Mouse (Mus musculus) lung, postnatal 4 days (tissue): Measurements from ENCODE around the gene Il23a.
"Not testable (repeated sequence)": the region's sequence is repeated elsewhere in the genome, so short reads cannot be mapped to it uniquely, and the experiment has no call there.

Experiments
- DNase-seq, 2 experiments: peaks; one replicate each; pipeline ENCODE4 v3.0.0; 2021

The Il23a gene

DNA sequence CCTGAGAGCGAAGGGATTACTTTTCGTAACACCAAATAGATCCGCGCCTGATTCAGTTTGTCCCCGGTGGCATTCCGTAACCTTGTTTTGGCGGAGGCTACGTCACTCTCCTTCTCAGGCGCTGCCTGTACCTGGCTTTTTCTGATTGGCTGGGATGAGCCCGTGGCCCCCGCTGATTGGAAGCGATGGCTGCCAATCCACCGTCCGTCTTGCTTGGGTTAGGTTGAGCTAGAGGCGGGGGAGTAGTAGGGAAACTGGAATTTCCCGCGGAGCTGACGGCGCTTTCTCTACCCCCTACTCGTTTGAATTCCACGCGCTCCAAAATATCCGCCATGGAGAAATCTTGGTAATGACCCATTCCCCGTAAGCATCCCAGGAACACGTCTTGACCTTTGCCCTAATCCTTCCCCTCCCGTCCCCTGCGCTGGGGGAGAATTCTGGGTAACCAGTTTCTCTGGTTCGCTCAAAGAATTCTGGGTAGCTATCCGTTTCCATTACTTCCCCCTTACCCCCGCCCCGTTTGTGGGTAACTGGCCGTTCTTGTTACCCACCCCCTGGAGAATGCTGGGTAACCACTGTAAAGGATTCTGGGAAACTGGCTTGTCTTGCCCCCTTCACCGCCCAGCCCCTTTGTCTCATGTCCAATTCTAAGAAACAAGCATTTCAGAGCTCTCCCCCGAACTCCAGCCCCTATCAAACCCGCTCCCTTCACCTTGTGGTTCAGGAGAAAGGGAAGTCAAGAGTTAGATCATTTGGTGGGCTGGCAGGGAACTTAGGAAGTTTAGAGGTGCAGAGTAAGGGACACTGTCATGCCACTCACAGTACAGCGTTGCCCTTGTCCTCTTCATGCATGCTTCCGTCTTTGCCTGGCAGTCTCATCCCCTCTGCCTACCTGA is 4.8 kb upstream of the Il23a start, which contains the start of gene Pan2:
Pan2 (plus strand) TSS at position 210 of the 896 bp plus-strand sequence.
- DNase-seq: peak; percentile 100

DNA sequence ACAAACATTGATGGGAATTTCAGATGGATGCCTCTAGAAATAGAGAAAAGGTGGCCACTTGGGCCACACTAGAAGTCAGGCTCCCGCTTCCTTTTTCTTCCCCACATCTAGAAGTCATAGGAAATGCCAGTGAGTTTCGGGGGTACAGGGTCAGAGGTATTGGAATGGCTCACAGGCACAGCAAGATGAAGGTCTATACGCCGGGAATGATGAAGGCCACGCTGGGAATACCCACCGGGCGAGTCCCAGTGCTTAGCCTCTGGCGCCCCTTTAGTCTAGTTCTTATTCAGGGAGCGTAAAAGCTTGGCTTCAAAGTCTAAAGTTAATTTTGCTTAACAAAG is 4.2 kb upstream of the Il23a start:
- no peak for DNase-seq

- no peak for DNase-seq
Measured at GRCm38 (mm10) chr10:128302357-128302756, 3.8 kb upstream of the Il23a start.

GRCm38 (mm10) chr10:128298243-128298642 is 309 bp downstream of the Il23a start:
- DNase-seq: no peak

DNA sequence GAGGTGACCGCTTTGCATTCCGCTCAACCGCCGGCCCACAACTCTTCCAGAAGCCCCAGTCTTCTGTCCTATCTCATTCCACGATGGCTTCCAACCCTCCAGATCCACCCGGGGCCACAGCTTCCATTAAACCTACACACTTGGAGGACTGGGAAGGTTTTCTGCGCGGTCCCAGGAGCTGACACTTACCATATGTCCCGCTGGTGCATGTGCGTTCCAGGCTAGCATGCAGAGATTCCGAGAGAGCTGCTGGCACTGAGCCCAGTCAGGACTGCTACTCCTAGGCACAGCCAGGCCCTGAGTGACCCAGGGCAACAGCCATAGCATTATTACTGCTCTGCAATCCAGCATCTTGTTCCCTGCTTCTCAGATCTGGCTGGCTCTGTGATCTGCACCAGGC is 930 bp downstream of the Il23a start:
- peak; percentile 48 to 65 for DNase-seq

DNA sequence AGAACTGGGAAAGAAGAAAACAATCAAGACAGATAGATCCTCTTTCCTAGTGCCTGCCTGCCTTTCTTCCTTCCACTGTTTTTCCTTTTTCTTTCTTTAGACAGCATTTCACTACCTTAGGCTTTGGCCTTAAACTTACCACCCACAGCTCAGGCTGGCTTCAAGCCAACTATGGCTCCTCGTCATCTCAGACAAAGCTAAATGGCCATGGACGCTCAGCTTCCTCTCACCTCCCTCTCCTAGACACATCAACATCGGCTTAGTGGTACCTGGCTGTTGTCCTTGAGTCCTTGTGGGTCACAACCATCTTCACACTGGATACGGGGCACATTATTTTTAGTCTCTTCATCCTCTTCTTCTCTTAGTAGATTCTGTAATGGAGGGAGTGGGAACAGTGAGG is 1.3 kb downstream of the Il23a start:
- DNase-seq: no peak

DNA sequence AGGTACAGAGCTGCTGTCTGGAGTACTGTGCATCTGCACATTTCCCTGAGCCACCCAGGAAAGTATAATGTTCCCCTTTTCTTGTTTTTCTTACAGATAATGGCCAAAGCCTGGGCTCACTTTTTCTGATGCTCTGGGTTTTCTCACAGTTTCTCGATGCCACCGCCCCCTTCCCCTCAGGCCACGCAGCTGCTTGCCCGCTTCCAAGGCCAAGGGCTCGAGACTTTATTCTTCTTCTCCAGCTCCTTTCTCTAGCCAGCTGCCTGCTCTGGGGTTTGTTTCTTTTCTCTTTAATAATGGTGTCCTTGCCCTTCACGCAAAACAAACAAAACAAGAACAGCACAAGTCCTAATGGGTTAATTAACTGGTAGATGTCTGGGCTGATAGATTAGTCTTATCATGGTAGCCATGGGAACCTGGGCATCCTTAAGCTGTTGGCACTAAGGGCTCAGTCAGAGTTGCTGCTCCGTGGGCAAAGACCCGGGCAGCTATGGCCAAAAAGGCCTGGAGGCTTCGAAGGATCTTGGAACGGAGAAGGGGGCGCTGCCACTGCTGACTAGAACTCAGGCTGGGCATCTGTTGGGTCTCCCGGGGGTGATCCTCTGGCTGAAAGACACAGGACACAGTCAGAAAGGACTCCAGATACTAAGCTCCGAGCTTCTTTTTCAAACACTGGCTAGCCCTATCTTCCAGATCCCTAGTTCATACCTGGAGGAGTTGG is 2.0 kb downstream of the Il23a start:
- no peak for DNase-seq

- DNase-seq: not testable (repeated sequence)
Measured at GRCm38 (mm10) chr10:128290594-128290993, 8.0 kb downstream of the Il23a start.

DNA sequence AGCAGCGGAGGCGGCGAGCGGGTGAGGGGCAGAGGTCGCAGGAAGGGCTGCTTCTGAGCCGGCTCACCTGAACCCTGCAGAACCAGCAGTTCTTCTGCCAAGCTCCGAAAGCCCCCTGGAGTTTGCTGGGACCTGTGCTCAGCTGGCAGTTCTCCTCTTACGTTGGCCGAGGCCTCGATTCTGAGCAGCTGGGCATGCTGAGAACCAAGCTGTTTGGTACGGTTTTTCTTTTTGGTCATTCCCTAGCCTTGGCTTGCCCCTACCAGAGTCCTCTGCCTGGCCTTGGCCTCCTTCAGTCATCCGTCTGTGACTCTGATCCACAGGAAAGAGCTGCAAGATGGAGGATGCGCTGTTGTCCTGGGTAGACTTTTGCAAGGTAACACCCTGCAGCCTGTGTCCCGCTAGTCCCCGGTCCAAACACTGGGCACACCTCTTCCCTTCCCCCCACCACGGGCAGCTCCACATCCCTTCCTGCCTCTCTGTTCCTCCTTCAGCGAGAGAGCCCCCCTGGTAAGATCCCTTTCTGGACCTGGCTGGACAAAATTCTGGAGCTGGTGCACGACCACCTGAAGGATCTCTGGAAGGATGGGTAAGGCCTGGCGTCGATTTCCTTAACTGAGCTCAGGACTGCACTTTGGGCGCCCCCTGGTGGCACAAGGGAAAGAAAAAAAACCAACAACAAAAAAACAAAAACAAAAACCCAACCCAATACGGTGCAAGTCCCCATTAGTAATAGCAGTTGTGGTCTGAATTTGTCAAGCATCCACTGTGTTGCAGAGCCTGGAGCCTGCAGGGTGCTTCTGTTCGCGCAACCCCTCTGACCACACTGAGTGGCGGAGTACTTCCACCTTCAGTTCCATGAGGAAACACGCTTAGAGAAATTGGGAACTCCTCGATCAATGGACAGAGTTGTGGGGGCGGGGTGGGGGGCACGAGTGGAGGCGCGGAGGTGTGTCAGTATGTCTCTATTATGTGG is 14.7 kb downstream of the Il23a start:
- DNase-seq: peak; percentile 51 to 75

- DNase-seq: no peak
Measured at GRCm38 (mm10) chr10:128282886-128283450, 15.6 kb downstream of the Il23a start.

GRCm38 (mm10) chr10:128281682-128282081 is 16.9 kb downstream of the Il23a start:
- DNase-seq: no peak

DNA sequence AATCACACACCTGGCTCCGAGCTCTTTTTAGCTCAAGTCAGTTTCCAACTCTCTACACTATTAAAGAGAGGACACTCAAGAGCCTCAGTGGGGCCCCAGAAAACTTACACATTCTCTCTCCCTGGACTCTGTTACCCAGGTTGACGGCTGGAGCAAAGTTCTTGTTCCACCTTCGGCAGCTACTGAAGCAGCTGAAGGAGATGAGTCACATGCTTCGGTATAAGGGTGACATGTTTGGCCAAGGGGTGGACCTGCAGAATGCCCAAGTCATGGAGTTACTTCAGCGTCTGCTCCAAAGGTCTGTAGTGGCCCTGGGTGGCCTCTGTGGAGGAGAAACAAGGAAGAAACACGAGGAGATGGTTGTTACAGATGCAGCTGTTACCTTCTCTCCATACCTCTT is 17.6 kb downstream of the Il23a start:
- no peak for DNase-seq

DNA sequence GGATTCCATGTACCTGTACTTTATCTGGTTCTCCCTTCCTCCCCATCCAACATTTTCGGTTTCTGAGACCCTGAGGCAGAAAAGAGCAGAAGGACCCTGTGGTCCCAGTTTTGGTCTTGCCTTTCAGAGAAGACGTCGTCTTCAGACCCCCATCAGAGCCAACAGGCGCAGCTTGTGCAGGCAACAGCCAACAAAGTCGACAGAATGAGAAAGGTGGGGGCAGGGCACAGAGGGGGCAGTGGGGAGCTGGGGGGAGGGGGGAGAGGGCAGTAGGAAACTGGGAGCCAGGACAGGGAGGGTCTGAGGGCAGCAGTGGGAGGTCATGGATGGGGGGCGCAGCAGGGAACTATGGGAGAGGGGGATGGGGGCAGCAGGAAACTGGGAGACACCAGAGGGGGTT is 20.4 kb downstream of the Il23a start:
- no peak for DNase-seq

DNA sequence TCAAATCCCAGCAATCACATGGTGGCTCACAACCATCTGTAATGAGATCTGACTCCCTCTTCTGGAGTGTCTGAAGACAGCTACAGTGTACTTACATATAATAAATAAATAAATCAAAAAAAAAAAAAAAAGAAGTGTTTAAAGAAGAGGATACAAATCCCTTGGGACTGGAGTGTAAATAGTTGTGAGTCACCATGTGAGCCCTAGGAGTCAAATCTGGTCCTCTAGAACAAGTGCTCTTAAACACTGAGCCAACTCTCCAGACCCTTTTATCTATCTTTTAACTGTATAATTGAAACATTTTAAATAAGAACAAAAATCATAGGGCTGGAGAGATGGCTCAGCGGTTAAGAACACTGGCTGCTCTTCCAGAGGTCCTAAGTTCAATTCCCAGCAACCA is 23.2 kb downstream of the Il23a start:
- not testable (repeated sequence) for DNase-seq

DNA sequence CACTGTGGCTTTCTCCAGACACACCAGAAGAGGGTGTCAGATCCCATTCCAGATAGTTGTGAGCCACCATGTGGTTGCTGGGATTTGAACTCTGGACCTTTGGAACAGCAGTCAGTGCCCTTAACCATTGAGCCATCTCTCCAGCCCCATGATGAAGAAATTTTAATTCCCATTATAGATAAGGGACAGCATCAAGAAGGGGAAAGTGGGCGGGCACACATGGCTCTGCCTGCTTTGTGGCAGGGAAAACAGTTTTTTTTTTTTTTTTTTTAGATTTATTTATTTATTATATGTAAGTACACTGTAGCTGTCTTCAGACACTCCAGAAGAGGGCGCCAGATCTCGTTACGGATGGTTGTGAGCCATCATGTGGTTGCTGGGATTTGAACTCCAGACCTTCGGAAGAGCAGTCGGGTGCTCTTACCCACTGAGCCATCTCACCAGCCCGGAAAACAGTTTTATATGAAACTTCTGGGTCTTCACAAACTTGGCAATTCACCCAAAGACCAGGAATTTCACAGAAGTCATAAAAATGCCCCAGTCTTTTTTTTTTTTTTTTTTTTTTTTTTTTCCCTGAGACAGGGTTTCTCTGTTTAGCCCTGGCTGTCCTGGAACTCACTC is 25.6 kb downstream of the Il23a start:
- DNase-seq: not testable (repeated sequence)

DNA sequence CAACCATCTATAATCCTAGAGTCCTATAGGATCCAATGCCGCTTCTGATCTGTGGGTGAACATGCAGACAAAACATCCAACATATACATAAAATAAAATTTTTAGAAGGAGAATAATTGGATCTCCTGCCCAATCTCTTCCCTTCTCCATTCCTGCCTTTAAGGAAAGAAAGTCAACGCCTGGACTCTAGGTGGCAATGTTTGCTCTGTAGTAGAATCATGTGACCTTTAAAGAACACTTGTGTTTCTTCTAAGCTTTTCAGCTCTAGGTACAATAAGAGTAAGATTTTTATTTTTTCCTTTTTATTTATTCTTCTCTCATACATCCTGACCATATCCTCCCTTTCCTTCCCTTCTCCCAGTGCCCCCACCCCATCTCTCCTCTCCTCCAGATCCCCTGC is 26.7 kb downstream of the Il23a start:
- DNase-seq: no peak

DNA sequence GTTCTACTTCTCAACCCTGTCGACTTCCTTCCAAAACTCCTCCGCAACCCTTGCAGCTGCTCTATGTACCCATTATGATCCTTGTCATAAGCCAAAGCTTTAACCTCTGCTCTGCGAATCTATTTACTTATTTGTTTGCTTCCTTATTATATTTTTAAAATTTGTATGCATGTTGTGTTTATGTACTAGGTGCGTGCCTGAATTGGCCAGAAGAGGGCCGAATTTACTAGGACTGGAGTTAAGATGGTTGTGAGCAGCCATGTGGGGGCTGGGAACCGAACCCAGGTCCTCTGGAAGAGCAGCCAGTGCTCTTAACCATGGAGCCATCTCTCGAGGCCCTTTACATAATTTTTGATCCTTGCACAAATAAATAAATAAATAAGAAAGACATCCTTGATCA is 27.7 kb downstream of the Il23a start:
- DNase-seq: no peak

GRCm38 (mm10) chr10:128270287-128270841 is 28.2 kb downstream of the Il23a start, which contains the start of gene Stat2:
Gene Stat2 (plus strand): TSS chr10:128270559.
- peak; percentile 97 to 98 for DNase-seq

GRCm38 (mm10) chr10:128269206-128269910 is 29.2 kb downstream of the Il23a start:
- no peak for DNase-seq

DNA sequence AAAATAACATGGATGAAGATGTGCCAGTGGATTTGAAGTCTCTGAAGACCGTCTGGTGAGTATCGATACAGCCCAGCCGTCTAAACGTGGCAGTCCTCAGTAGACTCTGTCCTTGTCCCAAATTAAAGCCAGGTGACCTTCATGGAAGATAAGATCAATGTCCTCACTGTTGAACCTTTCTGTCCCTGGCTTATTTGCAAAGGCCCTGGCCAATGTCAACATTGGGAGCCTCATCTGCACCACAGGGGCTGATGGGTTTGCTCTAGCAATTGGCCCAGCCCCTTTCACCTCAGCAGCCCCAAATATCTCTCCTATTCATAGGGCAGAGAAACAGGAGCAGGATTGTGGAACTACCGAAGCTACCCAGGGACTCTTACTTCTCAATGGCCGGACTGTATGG is 30.2 kb downstream of the Il23a start, which contains the start of gene Apof:
Apof (plus strand) TSS at position 301 of the 400 bp plus-strand sequence.
- no peak for DNase-seq
